Mouse (Mus musculus) cortical plate, adult 2 months (tissue): ENCODE measurements at regions not wholly inside any gene's neighbourhood (a gene's known extent, or its start where the extent isn't known, plus 50 kb on each side); places are given as distances from the start of the nearest gene placed in this dataset.

Experiments
- CTCF ChIP-seq: fragments of 200-500 bp; IDR thresholded peaks from 2 replicates; pipeline ENCODE4 v1.5.1; 2011; ENCODE audit warnings: mild to moderate bottlenecking, control low read depth, low read length; ENCODE audit not compliant: insufficient read depth; ENCODE audit errors: extremely low read depth
- POLR2A ChIP-seq: fragments of 200-500 bp; IDR thresholded peaks from 2 replicates; pipeline ENCODE4 v1.6.1; 2011; ENCODE audit warnings: mild to moderate bottlenecking, low read length, control low read depth; ENCODE audit not compliant: insufficient read depth; ENCODE audit errors: extremely low read depth

DNA sequence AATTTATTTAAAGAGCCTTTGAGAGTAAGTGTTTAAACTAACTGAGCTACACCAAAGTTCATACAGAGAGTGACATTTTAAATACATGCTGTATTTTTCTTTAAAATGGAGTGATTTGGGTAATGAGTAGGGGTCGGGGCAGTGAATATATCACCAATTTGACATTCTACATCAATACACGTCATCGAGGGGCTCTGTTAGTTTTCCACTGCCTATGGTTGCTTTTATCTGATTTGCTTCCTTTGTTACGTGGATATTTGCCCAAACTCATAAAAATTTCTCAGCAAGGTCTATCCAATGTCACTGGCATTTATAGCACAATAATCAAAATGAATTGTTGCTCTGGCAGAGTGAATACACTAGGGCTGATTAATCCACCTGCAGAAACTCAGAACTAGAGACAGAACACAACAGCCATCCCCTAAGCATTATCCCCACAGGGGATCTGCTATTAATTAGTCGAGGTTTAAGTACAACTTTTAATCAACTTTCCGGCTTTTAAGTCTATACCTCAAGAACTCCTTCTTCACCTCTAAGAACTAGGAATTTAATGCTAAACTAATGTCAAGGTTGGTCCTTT, 400.1 kb upstream of the Sptlc3 start:
- TF ChIP-seq CTCF (no peak), POLR2A (no peak)
